Mouse (Mus musculus) limb, embryonic 14.5 days (tissue): ENCODE data around the gene Ugt1a9. TPM values are rescaled to one million over a fixed set of nuclear protein-coding genes. Genes with fewer than 3 reads are reported as not detected.
"Not testable (repeated sequence)": the region's sequence is repeated elsewhere in the genome, so short reads cannot be mapped to it uniquely, and the experiment has no call there.

Source experiments
- ATAC-seq: fragments of 200-750 bp; cut with Nextera tagmentation; 2 replicates; pipeline ENCODE4 v1.8.0; 2017; ENCODE audit warnings: low read depth, moderate number of reproducible peaks, moderate TSS enrichment; ENCODE audit not compliant: low FRiP score
- DNase-seq: peaks from one replicate; pipeline ENCODE4 v3.0.0-alpha.2; 2015; ENCODE audit warnings: low spot score
- H3K27ac ChIP-seq: fragments of 300-500 bp; sonication (generic); replicated peaks from 2 replicates; pipeline ENCODE4 v1.5.1; 2014; ENCODE audit warnings: low read depth, mild to moderate bottlenecking, low read length, moderate library complexity, mixed read lengths
- H3K27me3 ChIP-seq: fragments of 300-500 bp; sonication (generic); 2 replicates; pipeline ENCODE4 v1.6.1; 2014; ENCODE audit warnings: low read length, mixed read lengths; ENCODE audit not compliant: control insufficient read depth, insufficient read depth
- H3K36me3 ChIP-seq: fragments of 300-500 bp; sonication (generic); 2 replicates; pipeline ENCODE4 v1.6.1; 2014; ENCODE audit warnings: mild to moderate bottlenecking, low read length, moderate library complexity, mixed read lengths; ENCODE audit not compliant: control insufficient read depth, insufficient read depth
- H3K4me1 ChIP-seq: fragments of 300-500 bp; sonication (generic); 2 replicates; pipeline ENCODE4 v1.6.1; 2014; ENCODE audit warnings: antibody characterized with exemption, low read length, mixed read lengths; ENCODE audit not compliant: control insufficient read depth, insufficient read depth
- H3K4me2 ChIP-seq: fragments of 300-500 bp; sonication (generic); replicated peaks from 2 replicates; pipeline ENCODE4 v1.6.1; 2014; ENCODE audit warnings: low read depth, mild to moderate bottlenecking, low read length, moderate library complexity; ENCODE audit not compliant: severe bottlenecking
- H3K4me3 ChIP-seq: fragments of 300-500 bp; sonication (generic); replicated peaks from 2 replicates; pipeline ENCODE4 v1.5.1; 2014; ENCODE audit warnings: low read length
- H3K9ac ChIP-seq: fragments of 300-500 bp; sonication (generic); 2 replicates; pipeline ENCODE4 v1.6.1; 2014; ENCODE audit warnings: mild to moderate bottlenecking, low read depth, low read length, moderate library complexity; ENCODE audit not compliant: severe bottlenecking
- H3K9me3 ChIP-seq: fragments of 300-500 bp; sonication (generic); 2 replicates; pipeline ENCODE4 v1.6.1; 2016; ENCODE audit warnings: low read length; ENCODE audit not compliant: control insufficient read depth
- POLR2A ChIP-seq: fragments of 200-500 bp; IDR thresholded peaks from 2 replicates; pipeline ENCODE4 v1.8.0; 2012; ENCODE audit warnings: inconsistent platforms, mild to moderate bottlenecking, moderate library complexity, borderline replicate concordance; ENCODE audit not compliant: insufficient read depth, insufficient read length; ENCODE audit errors: extremely low read depth
- WGBS: fragments of 180-500 bp; shearing (Covaris S2); extraction: QIAGEN DNeasy Blood & Tissue Kit; methylation state at CpG from one replicate; pipeline ENCODE4 v1.1.7; 2014; 5-methylcytosine and 5-hydroxymethylcytosine counted together
- polyA plus RNA-seq, 2 experiments: library from polyadenylated mRNA; depleted of rRNA in 1 of 2; stranded (reverse) in 1 of 2; unstranded in 1 of 2; fragments of >200 nt; fragmentation: Nextera tagmentation in 1 of 2; extraction: Ambion mirVana in 1 of 2; gene quantifications; 2 replicates each; pipeline versions ENCODE4 v1.2.1 to v1.2.3; 2012 to 2014

Gene Ugt1a9
- not detected in 2 replicates for polyA plus RNA-seq (2012; rRNA removed)
- not detected in 2 replicates for polyA plus RNA-seq (2014; fragmentation: Nextera tagmentation; extraction: Ambion mirVana)

DNA sequence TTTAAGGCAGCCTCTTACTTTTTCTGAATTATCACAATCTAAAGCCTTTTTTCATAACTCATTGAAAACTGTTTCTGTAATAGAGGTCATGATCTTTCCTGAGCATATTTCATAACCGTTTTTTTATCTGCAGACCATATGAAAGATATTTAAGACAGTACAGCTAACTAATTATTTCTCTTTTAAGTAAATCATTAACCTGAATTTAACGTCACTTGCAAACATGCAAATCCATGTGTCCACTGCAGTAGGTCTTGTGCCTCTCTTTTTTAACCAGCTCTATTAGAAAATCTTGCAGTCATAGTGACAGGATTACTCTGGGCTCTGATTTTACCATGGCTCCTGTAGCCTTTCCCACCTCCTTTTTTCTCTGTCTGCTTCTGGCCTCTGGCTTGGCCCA lies at the start of gene Ugt1a9:
Ugt1a9 (plus strand) TSS at position 306 of the 400 bp plus-strand sequence.
- no peak within 1 kb of the TSS for H3K4me2 ChIP-seq
- no peaks in the 10 kb centered on the region for H3K9me3 ChIP-seq
- no peak for DNase-seq
- H3K4me3 ChIP-seq = no peak within 1 kb of the TSS
- no peak for TF ChIP-seq POLR2A
- no peak within 1 kb of the TSS for H3K9ac ChIP-seq
- no peak within 1 kb of the TSS for H3K27ac ChIP-seq
- H3K27me3 ChIP-seq = no peaks in the 10 kb centered on the region
- no peaks in the 10 kb centered on the region for H3K36me3 ChIP-seq
- no peak for ATAC-seq
- 75% methylated on average over 2 of the region's 2 CpGs for WGBS
- no peaks in the 10 kb centered on the region for H3K4me1 ChIP-seq

DNA sequence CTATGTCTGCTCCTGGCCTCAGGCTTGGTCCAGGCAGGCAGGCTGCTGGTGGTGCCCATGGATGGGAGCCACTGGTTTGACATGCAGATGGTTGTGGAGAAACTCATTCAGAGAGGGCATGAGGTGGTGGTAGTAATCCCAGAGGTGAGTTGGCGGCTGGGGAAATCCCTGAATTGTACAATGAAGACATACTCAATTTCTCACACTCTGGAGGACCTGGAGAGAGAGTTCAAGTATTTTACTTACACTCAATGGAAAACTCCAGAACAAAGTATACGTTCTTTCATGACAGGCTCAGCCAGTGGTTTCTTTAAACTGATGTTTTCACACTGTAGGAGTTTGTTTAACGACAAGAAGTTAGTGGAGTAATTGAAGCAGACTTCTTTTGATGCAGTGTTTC lies 45.4 kb upstream of the Ugt1a9 start:
- WGBS = 79% methylated on average over 3 of the region's 3 CpGs
- not testable (repeated sequence) for H3K4me3 ChIP-seq, H3K36me3 ChIP-seq, H3K9me3 ChIP-seq, DNase-seq, H3K4me1 ChIP-seq, H3K27me3 ChIP-seq, H3K4me2 ChIP-seq, H3K27ac ChIP-seq, ATAC-seq, H3K9ac ChIP-seq

DNA sequence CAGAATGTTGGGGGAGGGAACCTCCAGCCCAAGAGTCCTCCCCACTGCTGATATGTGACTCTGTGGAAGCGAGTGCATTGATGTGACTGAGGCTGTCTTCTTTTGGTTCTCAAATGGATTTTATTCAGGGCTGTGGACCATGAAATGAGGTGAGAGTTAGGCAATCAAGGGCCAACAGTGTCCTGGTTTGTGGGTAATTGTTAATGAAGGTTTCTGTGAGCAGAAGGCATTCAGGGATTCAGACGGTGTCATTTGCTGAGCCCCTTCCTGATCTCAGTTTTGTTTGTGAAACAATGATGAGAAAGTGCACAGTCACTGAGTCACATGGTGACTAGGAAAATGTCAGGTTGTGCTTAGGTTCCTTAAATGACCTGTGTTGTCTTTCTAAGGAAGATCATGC lies 27.6 kb upstream of the Ugt1a9 start:
- H3K36me3 ChIP-seq, H3K27ac ChIP-seq, H3K4me1 ChIP-seq, ATAC-seq, DNase-seq, H3K4me2 ChIP-seq, H3K27me3 ChIP-seq, H3K9ac ChIP-seq, H3K4me3 ChIP-seq, H3K9me3 ChIP-seq: not testable (repeated sequence)
- 50% methylated on average over 1 of the region's 2 CpGs for whole genome bisulfite sequencing

DNA sequence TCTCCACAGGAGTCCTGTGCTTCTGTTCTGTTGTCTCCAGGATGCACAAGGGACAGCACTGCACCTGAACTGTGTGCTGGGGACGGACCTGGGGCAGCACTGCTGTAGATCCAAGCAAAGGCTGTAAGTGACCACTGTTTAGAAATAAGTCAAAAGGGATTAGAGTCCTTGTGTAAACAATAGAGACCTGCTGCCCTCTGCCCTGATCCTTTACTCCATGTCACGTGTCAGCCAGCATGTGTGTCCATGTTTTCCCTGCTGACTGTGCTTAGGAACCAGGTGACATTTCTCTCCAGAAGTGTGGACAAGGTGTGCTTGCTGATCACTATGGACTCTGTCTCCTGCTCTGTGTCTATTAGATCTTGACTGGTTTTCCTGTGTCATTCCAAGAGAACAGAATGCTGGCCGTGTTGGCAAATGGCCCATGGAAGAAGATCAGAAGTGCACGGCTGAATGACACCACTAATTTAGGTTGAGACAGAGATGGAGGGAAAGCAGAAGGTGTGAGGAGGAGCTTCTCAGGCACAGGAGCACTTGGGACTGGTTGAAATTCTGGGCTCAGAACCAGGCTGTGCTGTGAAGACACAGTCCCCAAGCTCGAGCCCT lies 25.7 kb upstream of the Ugt1a9 start:
- H3K4me3 ChIP-seq, ATAC-seq, H3K27ac ChIP-seq, H3K4me2 ChIP-seq, DNase-seq, H3K36me3 ChIP-seq, H3K4me1 ChIP-seq, H3K9ac ChIP-seq, H3K27me3 ChIP-seq, H3K9me3 ChIP-seq: not testable (repeated sequence)
- 75% methylated on average over 3 of the region's 5 CpGs for WGBS

DNA sequence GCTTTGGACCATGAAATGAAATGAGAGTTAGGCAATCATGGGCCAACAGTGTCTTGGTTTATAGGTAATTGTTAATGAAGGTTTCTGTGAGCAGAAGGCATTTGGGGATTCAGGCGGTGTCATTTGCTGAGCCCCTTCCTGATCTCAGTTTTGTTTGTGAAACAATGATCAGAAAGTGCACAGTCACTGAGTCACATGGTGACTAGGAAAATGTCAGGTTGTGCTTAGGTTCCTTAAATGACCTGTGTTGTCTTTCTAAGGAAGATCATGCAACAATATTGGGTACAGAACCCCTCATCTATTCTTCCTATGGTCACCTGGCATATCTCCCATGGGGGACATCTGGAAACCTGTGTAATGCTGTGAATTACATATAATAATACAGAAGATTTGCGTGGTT lies 23.2 kb upstream of the Ugt1a9 start:
- not testable (repeated sequence) for H3K27ac ChIP-seq, H3K4me3 ChIP-seq, ATAC-seq, H3K36me3 ChIP-seq, H3K9ac ChIP-seq, H3K9me3 ChIP-seq, H3K4me1 ChIP-seq, DNase-seq, H3K27me3 ChIP-seq, H3K4me2 ChIP-seq
- WGBS = 86% methylated on average over 2 of the region's 2 CpGs

DNA sequence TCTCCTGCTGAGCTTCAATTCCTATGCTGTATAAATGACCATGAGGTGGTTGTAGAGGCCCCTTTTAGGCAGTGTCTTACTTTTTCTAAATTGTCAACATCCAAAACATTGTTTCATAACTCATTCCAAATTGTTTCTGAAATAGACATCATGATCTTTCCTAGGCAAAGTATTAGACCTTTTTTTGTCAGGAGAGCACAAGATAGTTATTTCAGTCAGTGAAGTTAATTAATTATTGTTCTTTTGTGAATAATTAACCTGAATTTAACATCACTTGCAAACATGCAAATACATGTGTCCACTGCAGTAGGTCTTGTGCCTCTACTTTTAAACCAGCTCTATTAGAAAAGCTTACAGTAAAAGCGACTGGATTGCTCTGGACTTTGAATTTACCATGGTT lies 15.5 kb upstream of the Ugt1a9 start, which contains the start of gene Ugt1a10:
Ugt1a10 (plus strand) TSS at position 301 of the 400 bp plus-strand sequence.
- H3K27me3 ChIP-seq = no peaks in the 10 kb centered on the region
- ATAC-seq (no peak), DNase-seq (no peak)
- H3K4me1 ChIP-seq = no peaks in the 10 kb centered on the region
- no peak for TF ChIP-seq POLR2A
- H3K9ac ChIP-seq = no peak within 1 kb of the TSS
- WGBS = 86% methylated on average over 1 of the region's 1 CpGs
- no peak within 1 kb of the TSS for H3K4me2 ChIP-seq
- no peak within 1 kb of the TSS for H3K4me3 ChIP-seq
- H3K9me3 ChIP-seq = no peaks in the 10 kb centered on the region
- no peak within 1 kb of the TSS for H3K27ac ChIP-seq
- H3K36me3 ChIP-seq = no peaks in the 10 kb centered on the region

DNA sequence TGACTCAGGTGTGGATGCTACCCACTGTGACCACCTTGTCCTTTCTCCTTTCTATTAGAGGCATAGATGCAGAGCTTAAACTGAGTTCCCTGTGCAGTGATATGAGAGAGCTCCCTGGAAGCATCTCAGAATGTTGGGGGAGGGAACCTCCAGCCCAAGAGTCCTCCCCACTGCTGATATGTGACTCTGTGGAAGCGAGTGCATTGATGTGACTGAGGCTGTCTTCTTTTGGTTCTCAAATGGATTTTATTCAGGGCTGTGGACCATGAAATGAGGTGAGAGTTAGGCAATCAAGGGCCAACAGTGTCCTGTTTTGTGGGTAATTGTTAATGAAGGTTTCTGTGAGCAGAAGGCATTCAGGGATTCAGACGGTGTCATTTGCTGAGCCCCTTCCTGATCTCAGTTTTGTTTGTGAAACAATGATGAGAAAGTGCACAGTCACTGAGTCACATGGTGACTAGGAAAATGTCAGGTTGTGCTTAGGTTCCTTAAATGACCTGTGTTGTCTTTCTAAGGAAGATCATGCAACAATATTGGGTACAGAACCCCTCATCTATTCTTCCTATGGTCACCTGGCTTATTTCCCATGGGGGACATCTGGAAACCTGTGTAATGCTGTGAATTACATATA lies 4.0 kb upstream of the Ugt1a9 start:
- not testable (repeated sequence) for H3K36me3 ChIP-seq, H3K27ac ChIP-seq, H3K4me2 ChIP-seq, H3K9me3 ChIP-seq, H3K4me3 ChIP-seq, DNase-seq, H3K4me1 ChIP-seq, ATAC-seq, H3K27me3 ChIP-seq, H3K9ac ChIP-seq
- 75% methylated on average over 1 of the region's 2 CpGs for WGBS
